In genomic region chr5:32472332-32473028, GRCm38 (mm10) we compare ENCODE assay signal across 11 mouse cellular contexts. TPM values are rescaled to one million over a fixed set of nuclear protein-coding genes. Genes with fewer than 3 reads are reported as not detected.
DNase-seq lines count a peak whose midpoint lies in the region; ATAC-seq lines count a peak whose summit lies in the region.
"Had no signal": no experiment of that assay in that cellular context is flagged by ENCODE, and none has a peak within 500 bp of the region (broad histone marks: within the 10 kb centered on the region; RNA-seq: fewer than 3 reads in every experiment).

No protein-coding gene starts in this region.

- ATAC-seq in megakaryocyte progenitor cell, adult 5-6 weeks (replicated peaks; ENCODE audit: poor library complexity), result peak; percentile 96
- no peak for ATAC-seq in activated CD4-positive, CD25-positive, alpha-beta regulatory T cell, adult 4 months
- ATAC-seq: forebrain, embryonic 15.5 days had no signal

- peak overlapping the region; percentile 48 for H3K4me3 ChIP-seq in erythroblast, embryonic 14.5 days (replicated peaks)
- H3K4me3 ChIP-seq: forebrain, embryonic 15.5 days had no signal

- peaks cover 65% of the 10 kb centered on the region for H3K4me1 ChIP-seq in erythroblast, embryonic 14.5 days (ENCODE audit: control insufficient read depth)
- H3K4me1 ChIP-seq: forebrain, embryonic 15.5 days had no signal

- H3K27me3 ChIP-seq in erythroblast, embryonic 14.5 days (ENCODE audit: control insufficient read depth), result no peaks in the 10 kb centered on the region
- H3K27me3 ChIP-seq: forebrain, embryonic 15.5 days had no signal

- H3K36me3 ChIP-seq in erythroblast, embryonic 14.5 days (ENCODE audit: control insufficient read depth), result peaks cover 55% of the 10 kb centered on the region
- H3K36me3 ChIP-seq: forebrain, embryonic 15.5 days had no signal

- peak; percentile 34 for DNase-seq in gastrocnemius, adult 18-20 months (ENCODE audit: low spot score)
- DNase-seq in gastrocnemius, postnatal 10 days, result no peak
- DNase-seq in kidney, adult 8-10 months, result peak; percentile 34 to 36
- no peak for DNase-seq in embryo, embryonic 11 days
- DNase-seq in frontal cortex, postnatal 10 days (ENCODE audit: low spot score in 2 of 2), result no peak
- DNase-seq: B cell, adult 2 months; midbrain, embryonic 14.5 days had no signal

- no peaks in the 10 kb centered on the region for H3K9me3 ChIP-seq in erythroblast, embryonic 14.5 days (ENCODE audit: control insufficient read depth, low read length)
- H3K9me3 ChIP-seq: forebrain, embryonic 15.5 days had no signal

RNA-seq across cellular contexts. Expression of gene Ppp1cb, which starts 13.8 kb away (rescaled TPM):
- 100 to 1,000 TPM; 475 to 504 TPM for total RNA-seq in gastrocnemius, adult 18-20 months (2021)
- total RNA-seq in gastrocnemius, postnatal 10 days (2021), result 100 to 1,000 TPM; 353 to 365 TPM
- 2.6 and 3.2 TPM in 2 replicates for polyA plus RNA-seq in erythroblast, embryonic 14.5 days (2012)
- 194 and 216 TPM in 2 replicates for total RNA-seq in megakaryocyte progenitor cell, adult 5-6 weeks (2015)
- total RNA-seq in megakaryocyte progenitor cell, adult 5-6 weeks (2017), result 271 and 283 TPM in 2 replicates
- polyA plus RNA-seq in activated CD4-positive, CD25-positive, alpha-beta regulatory T cell, adult 4 months (2017; shearing (Covaris generic)), result 100 to 1,000 TPM in 1 of 2 experiments, 10 to 100 TPM in 1; 85.8 to 154 TPM

Comparison
In these comparisons a context has a peak if more than half of its experiments do, and no peak if none do; other contexts are left out.
1. DNase-seq: peak in gastrocnemius, adult 18-20 months (single experiment) and kidney, adult 8-10 months (2 of 2); none in gastrocnemius, postnatal 10 days (single experiment), embryo, embryonic 11 days (single experiment) and frontal cortex, postnatal 10 days (0 of 2).